16 mouse cellular contexts compared by ENCODE assay signal in the genomic region with DNA sequence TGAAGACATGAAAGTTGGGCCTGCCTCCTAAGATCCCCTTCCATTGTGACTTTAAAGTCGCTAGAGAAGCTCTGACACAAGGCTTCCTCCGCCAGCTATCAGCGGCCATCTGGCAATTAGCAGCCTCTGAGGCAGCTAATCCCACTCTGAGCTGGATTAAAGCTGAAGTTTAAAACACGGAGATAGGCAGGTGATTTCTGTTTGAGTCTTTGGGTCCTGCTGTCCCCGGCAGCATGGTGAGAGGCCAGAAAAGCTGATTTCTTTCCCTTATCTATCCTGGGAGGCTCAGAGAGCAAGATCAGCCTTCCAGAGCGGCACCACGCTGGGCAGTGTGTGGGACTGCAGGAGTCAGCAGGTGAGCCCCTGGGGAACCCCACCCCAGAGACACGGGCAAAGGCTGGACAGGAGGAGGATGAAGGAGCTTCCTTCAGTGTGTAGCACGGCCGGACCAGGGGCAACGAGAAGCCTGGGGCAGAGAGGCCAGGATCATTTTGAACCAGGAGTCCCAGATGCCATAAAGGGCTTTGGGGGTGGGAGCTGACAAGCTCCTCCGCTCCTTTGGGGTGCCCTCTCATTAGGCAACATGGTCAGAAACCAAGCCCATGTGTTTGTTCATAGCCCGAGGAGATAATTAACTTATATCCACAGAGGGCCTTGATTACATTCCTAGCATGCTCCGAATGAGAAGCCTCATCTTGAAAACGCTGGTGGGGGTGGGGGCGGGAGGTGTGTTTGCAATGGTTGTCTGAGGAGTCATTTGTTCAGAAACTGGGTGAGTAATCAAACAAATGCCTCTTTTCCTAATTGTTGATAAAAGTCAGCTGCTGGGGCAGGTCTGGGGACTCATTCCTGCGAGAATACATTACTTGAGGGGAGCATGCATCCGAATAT.
DNase-seq lines count a peak whose midpoint lies in the region; ATAC-seq and TF ChIP-seq lines count a peak whose summit lies in the region.
"Had no signal": no experiment of that assay in that cellular context is flagged by ENCODE, and none has a peak within 500 bp of the region (broad histone marks: within the 10 kb centered on the region; RNA-seq: fewer than 3 reads in every experiment).

No protein-coding gene starts in this region.

- peaks cover 4% of the 10 kb centered on the region; the same call in 1 of the 2 replicates for H3K4me1 ChIP-seq in forebrain, embryonic 11.5 days (replicated peaks; ENCODE audit: control insufficient read depth, insufficient read depth, low read length)
- H3K4me1 ChIP-seq in forebrain, embryonic 15.5 days = peaks cover 3% of the 10 kb centered on the region; the same call in 1 of the 2 replicates
- H3K4me1 ChIP-seq in kidney, embryonic 15.5 days = peaks cover 7% of the 10 kb centered on the region
- H3K4me1 ChIP-seq in midbrain, embryonic 13.5 days (replicated peaks) = peaks cover 12% of the 10 kb centered on the region
- H3K4me1 ChIP-seq in stomach, postnatal 0 days (replicated peaks; ENCODE audit: control insufficient read depth, insufficient read depth) = 0 out of 2 replicates have a peak, but pooled peaks cover 3% of the 10 kb centered on the region
- H3K4me1 ChIP-seq: embryonic facial prominence, embryonic 12.5 days; megakaryocyte, embryonic 14.5 days had no signal

- H3K4me3 ChIP-seq in forebrain, embryonic 11.5 days (ENCODE audit: low read depth, low read length) = no peak overlapping the region
- H3K4me3 ChIP-seq in forebrain, embryonic 15.5 days = no peak overlapping the region
- no peak overlapping the region for H3K4me3 ChIP-seq in kidney, embryonic 15.5 days (replicated peaks)
- no peak overlapping the region for H3K4me3 ChIP-seq in midbrain, embryonic 13.5 days (replicated peaks)
- H3K4me3 ChIP-seq in stomach, postnatal 0 days (ENCODE audit: low read depth, low read length) = no peak overlapping the region
- H3K4me3 ChIP-seq: embryonic facial prominence, embryonic 12.5 days; megakaryocyte, embryonic 14.5 days had no signal

- TF ChIP-seq POLR2A in brain, embryonic 14.5 days (IDR thresholded peaks at IDR 0.05; ENCODE audit: borderline replicate concordance, extremely low read depth, insufficient read depth, insufficient read length, poor library complexity, severe bottlenecking) = no peak

- no peaks in the 10 kb centered on the region for H3K36me3 ChIP-seq in forebrain, embryonic 11.5 days (ENCODE audit: control insufficient read depth, insufficient read depth, low read length)
- no peaks in the 10 kb centered on the region for H3K36me3 ChIP-seq in forebrain, embryonic 15.5 days
- H3K36me3 ChIP-seq in kidney, embryonic 15.5 days = no peaks in the 10 kb centered on the region
- no peaks in the 10 kb centered on the region for H3K36me3 ChIP-seq in midbrain, embryonic 13.5 days
- H3K36me3 ChIP-seq in stomach, postnatal 0 days (ENCODE audit: control insufficient read depth, insufficient read depth, low read length) = no peaks in the 10 kb centered on the region
- H3K36me3 ChIP-seq: embryonic facial prominence, embryonic 12.5 days had no signal

- no peak for TF ChIP-seq CTCF in brain, embryonic 14.5 days (IDR thresholded peaks at IDR 0.05; ENCODE audit: borderline replicate concordance, extremely low read depth, insufficient read depth, insufficient read length)
- no peak for TF ChIP-seq CTCF in stomach, postnatal 0 days (IDR thresholded peaks at IDR 0.05; ENCODE audit: low read depth)

- no peak for DNase-seq in forebrain, embryonic 11.5 days (ENCODE audit: low spot score)
- DNase-seq in kidney, adult 8-10 months = no peak
- peak; percentile 66 for DNase-seq in brain, embryonic 14.5 days (ENCODE audit: low read depth)
- no peak for DNase-seq in layer of hippocampus, adult 9-11 months
- DNase-seq in stomach, postnatal 0 days (ENCODE audit: low spot score) = no peak
- DNase-seq: adrenal gland, adult 8-10 months; B cell, adult 2 months; cerebellum, adult 11 months; heart, adult 18-20 months; lung, adult 18-20 months; thymus, postnatal 14 days had no signal

- no peak overlapping the region for H3K27ac ChIP-seq in forebrain, embryonic 11.5 days (ENCODE audit: low read depth, low read length)
- H3K27ac ChIP-seq in forebrain, embryonic 15.5 days (replicated peaks) = no peak overlapping the region
- H3K27ac ChIP-seq in kidney, embryonic 15.5 days = no peak overlapping the region
- 0 out of 2 replicates have a peak overlapping the region, but pooled peaks have one; percentile 19 for H3K27ac ChIP-seq in midbrain, embryonic 13.5 days
- H3K27ac ChIP-seq in stomach, postnatal 0 days (replicated peaks) = no peak overlapping the region
- H3K27ac ChIP-seq: embryonic facial prominence, embryonic 12.5 days had no signal

- no peaks in the 10 kb centered on the region for H3K9me3 ChIP-seq in forebrain, embryonic 11.5 days (ENCODE audit: control insufficient read depth, low read length)
- H3K9me3 ChIP-seq in forebrain, embryonic 15.5 days = no peaks in the 10 kb centered on the region
- H3K9me3 ChIP-seq in kidney, embryonic 15.5 days (replicated peaks) = no peaks in the 10 kb centered on the region
- no peaks in the 10 kb centered on the region for H3K9me3 ChIP-seq in midbrain, embryonic 13.5 days
- H3K9me3 ChIP-seq in stomach, postnatal 0 days (ENCODE audit: control insufficient read depth, low read length) = no peaks in the 10 kb centered on the region
- H3K9me3 ChIP-seq: embryonic facial prominence, embryonic 12.5 days had no signal

- ATAC-seq in forebrain, embryonic 11.5 days (replicated peaks; ENCODE audit: low FRiP score) = peak; percentile 27; the same call in 1 of the 2 replicates
- ATAC-seq in forebrain, embryonic 15.5 days (replicated peaks) = no peak
- 0 out of 2 replicates have a peak, but pooled peaks have one; percentile 29 for ATAC-seq in kidney, embryonic 15.5 days (replicated peaks; ENCODE audit: low FRiP score)
- peak; percentile 80 for ATAC-seq in midbrain, embryonic 13.5 days
- ATAC-seq in stomach, postnatal 0 days (ENCODE audit: low FRiP score, low TSS enrichment) = no peak

- H3K4me2 ChIP-seq in forebrain, embryonic 11.5 days (ENCODE audit: low read depth, low read length, severe bottlenecking) = no peak overlapping the region
- H3K4me2 ChIP-seq in forebrain, embryonic 15.5 days (replicated peaks) = no peak overlapping the region
- no peak overlapping the region for H3K4me2 ChIP-seq in kidney, embryonic 15.5 days
- H3K4me2 ChIP-seq in midbrain, embryonic 13.5 days (replicated peaks) = peak overlapping the region; percentile 19; the same call in 1 of the 2 replicates
- no peak overlapping the region for H3K4me2 ChIP-seq in stomach, postnatal 0 days (replicated peaks; ENCODE audit: low read depth)
- H3K4me2 ChIP-seq: embryonic facial prominence, embryonic 12.5 days had no signal

- WGBS in forebrain, embryonic 11.5 days = 12% methylated on average over 18 of the region's 18 CpGs
- 17% methylated on average over 18 of the region's 18 CpGs for WGBS in forebrain, embryonic 15.5 days
- 30% methylated on average over 18 of the region's 18 CpGs for WGBS in kidney, embryonic 15.5 days
- WGBS in midbrain, embryonic 13.5 days = 17% methylated on average over 18 of the region's 18 CpGs
- WGBS in stomach, postnatal 0 days = 23% methylated on average over 18 of the region's 18 CpGs

- no peak for TF ChIP-seq EP300 in stomach, postnatal 0 days (optimal IDR thresholded peaks at IDR 0.05)

- no peak overlapping the region for H3K9ac ChIP-seq in forebrain, embryonic 11.5 days (ENCODE audit: low read length)
- H3K9ac ChIP-seq in forebrain, embryonic 15.5 days (replicated peaks) = no peak overlapping the region
- no peak overlapping the region for H3K9ac ChIP-seq in kidney, embryonic 15.5 days
- no peak overlapping the region for H3K9ac ChIP-seq in midbrain, embryonic 13.5 days (replicated peaks)
- no peak overlapping the region for H3K9ac ChIP-seq in stomach, postnatal 0 days (ENCODE audit: low read length)
- H3K9ac ChIP-seq: embryonic facial prominence, embryonic 12.5 days had no signal

- no peaks in the 10 kb centered on the region for H3K27me3 ChIP-seq in forebrain, embryonic 11.5 days (ENCODE audit: control insufficient read depth, insufficient read depth, low read length)
- H3K27me3 ChIP-seq in forebrain, embryonic 15.5 days = no peaks in the 10 kb centered on the region
- H3K27me3 ChIP-seq in kidney, embryonic 15.5 days = no peaks in the 10 kb centered on the region
- H3K27me3 ChIP-seq in midbrain, embryonic 13.5 days = no peaks in the 10 kb centered on the region
- H3K27me3 ChIP-seq in stomach, postnatal 0 days (ENCODE audit: control insufficient read depth, insufficient read depth, low read length) = no peaks in the 10 kb centered on the region
- H3K27me3 ChIP-seq: embryonic facial prominence, embryonic 12.5 days; megakaryocyte, embryonic 14.5 days had no signal

Comparison
In these comparisons a context has a peak if more than half of its experiments do, and no peak if none do; other contexts are left out.
1. ATAC-seq: peak in forebrain, embryonic 11.5 days (single experiment), kidney, embryonic 15.5 days (single experiment) and midbrain, embryonic 13.5 days (single experiment); none in forebrain, embryonic 15.5 days (single experiment) and stomach, postnatal 0 days (single experiment).